ENCODE assay signal across 16 mouse cellular contexts in genomic region chr4:133835211-133835610, GRCm38 (mm10).
"Had no signal": no experiment of that assay in that cellular context is flagged by ENCODE, and none has a peak within 500 bp of the region (broad histone marks: within the 10 kb centered on the region; RNA-seq: fewer than 3 reads in every experiment).

No protein-coding gene starts in this region.

- H3K4me3 ChIP-seq: lung, embryonic 15.5 days; midbrain, embryonic 10.5 days; midbrain, embryonic 12.5 days; neural tube, embryonic 12.5 days; stomach, embryonic 15.5 days had no signal

- H3K9me3 ChIP-seq: lung, embryonic 15.5 days; midbrain, embryonic 10.5 days; midbrain, embryonic 12.5 days; neural tube, embryonic 12.5 days; stomach, embryonic 15.5 days had no signal

- ATAC-seq: lung, postnatal 0 days had no signal

- H3K27ac ChIP-seq: lung, embryonic 15.5 days; macrophage; midbrain, embryonic 10.5 days; midbrain, embryonic 12.5 days; neural tube, embryonic 12.5 days; stomach, embryonic 15.5 days; stomach, postnatal 0 days had no signal

- H3K9ac ChIP-seq: lung, embryonic 15.5 days; midbrain, embryonic 12.5 days; neural tube, embryonic 12.5 days; stomach, embryonic 15.5 days had no signal

- H3K36me3 ChIP-seq: lung, embryonic 15.5 days; midbrain, embryonic 10.5 days; midbrain, embryonic 12.5 days; neural tube, embryonic 12.5 days; stomach, embryonic 15.5 days had no signal

- DNase-seq: lung, adult 2 months; lung, postnatal 14 days; lung, postnatal 36 days; midbrain, embryonic 14.5 days; right cerebral cortex, postnatal 14 days; thymus, adult 2 months; thymus, postnatal 25 days; thymus, postnatal 4 days had no signal

- H3K27me3 ChIP-seq: lung, embryonic 15.5 days; midbrain, embryonic 12.5 days; neural tube, embryonic 12.5 days; stomach, embryonic 15.5 days had no signal

- H3K4me2 ChIP-seq: lung, embryonic 15.5 days; midbrain, embryonic 12.5 days; neural tube, embryonic 12.5 days; stomach, embryonic 15.5 days had no signal

- H3K4me1 ChIP-seq: lung, embryonic 15.5 days; midbrain, embryonic 12.5 days; neural tube, embryonic 12.5 days; stomach, embryonic 15.5 days had no signal
